ENCODE assay signal across 20 mouse cellular contexts in genomic region chr10:126380381-126380780, GRCm38 (mm10).
"Had no signal": no experiment of that assay in that cellular context is flagged by ENCODE, and none has a peak within 500 bp of the region (broad histone marks: within the 10 kb centered on the region; RNA-seq: fewer than 3 reads in every experiment).

No protein-coding gene starts in this region.

- H3K27ac ChIP-seq: kidney, embryonic 15.5 days; limb, embryonic 12.5 days; limb, embryonic 15.5 days; liver, embryonic 14.5 days; macrophage; midbrain, embryonic 12.5 days; midbrain, embryonic 15.5 days; neural tube, embryonic 13.5 days; stomach, embryonic 15.5 days had no signal

- H3K4me3 ChIP-seq: kidney, embryonic 15.5 days; limb, embryonic 12.5 days; limb, embryonic 15.5 days; midbrain, embryonic 12.5 days; midbrain, embryonic 15.5 days; neural tube, embryonic 13.5 days; stomach, embryonic 15.5 days had no signal

- H3K9me3 ChIP-seq: kidney, embryonic 15.5 days; limb, embryonic 12.5 days; limb, embryonic 15.5 days; midbrain, embryonic 12.5 days; midbrain, embryonic 15.5 days; neural tube, embryonic 13.5 days; stomach, embryonic 15.5 days had no signal

- H3K9ac ChIP-seq: kidney, embryonic 15.5 days; limb, embryonic 12.5 days; limb, embryonic 15.5 days; liver, embryonic 14.5 days; liver, postnatal 0 days; lung, embryonic 14.5 days; midbrain, embryonic 12.5 days; midbrain, embryonic 15.5 days; neural tube, embryonic 13.5 days; stomach, embryonic 15.5 days had no signal

- H3K4me1 ChIP-seq: kidney, embryonic 15.5 days; limb, embryonic 15.5 days; neural tube, embryonic 13.5 days; stomach, embryonic 15.5 days had no signal

- ATAC-seq: liver, postnatal 0 days; lung, postnatal 0 days; midbrain, embryonic 15.5 days had no signal

- H3K4me2 ChIP-seq: kidney, embryonic 15.5 days; limb, embryonic 12.5 days; limb, embryonic 15.5 days; liver, embryonic 11.5 days; lung, embryonic 14.5 days; midbrain, embryonic 12.5 days; midbrain, embryonic 15.5 days; neural tube, embryonic 13.5 days; stomach, embryonic 15.5 days had no signal

- H3K36me3 ChIP-seq: kidney, embryonic 15.5 days; limb, embryonic 12.5 days; limb, embryonic 15.5 days; midbrain, embryonic 12.5 days; midbrain, embryonic 15.5 days; neural tube, embryonic 13.5 days; stomach, embryonic 15.5 days had no signal

- DNase-seq: kidney, adult 8-10 months; kidney, postnatal 10 days; kidney, postnatal 36 days; liver, postnatal 0 days; lung, embryonic 14.5 days; retina, postnatal 1 day; right cerebral cortex, postnatal 25 days; spleen, adult 18-20 months; thymus, postnatal 25 days had no signal

- H3K27me3 ChIP-seq: kidney, embryonic 15.5 days; limb, embryonic 12.5 days; limb, embryonic 15.5 days; midbrain, embryonic 15.5 days; neural tube, embryonic 13.5 days; stomach, embryonic 15.5 days had no signal
